Mouse (Mus musculus): ENCODE data around the gene Pakap. TPM values are rescaled to one million over a fixed set of nuclear protein-coding genes. Genes with fewer than 3 reads are reported as not detected.

The Pakap gene
- total RNA-seq, 2 experiments from 2014 or later, result not detected

GRCm38 (mm10) chr4:57751566-57751965 is 183.6 kb downstream of the Pakap start:
- no peak for ATAC-seq (ENCODE audit: poor library complexity, severe bottlenecking)

- ATAC-seq (ENCODE audit: poor library complexity, severe bottlenecking), result no peak
Observed at GRCm38 (mm10) chr4:57755085-57755484, 187.1 kb downstream of the Pakap start.

- ATAC-seq (ENCODE audit: poor library complexity, severe bottlenecking), result no peak
Observed at GRCm38 (mm10) chr4:57757997-57758396, 190.0 kb downstream of the Pakap start.

- no peak for ATAC-seq (ENCODE audit: poor library complexity, severe bottlenecking)
Observed at GRCm38 (mm10) chr4:57762424-57762823, 194.4 kb downstream of the Pakap start.

- no peak for ATAC-seq (ENCODE audit: poor library complexity, severe bottlenecking)
Observed at GRCm38 (mm10) chr4:57764392-57764791, 196.4 kb downstream of the Pakap start.

- ATAC-seq (ENCODE audit: poor library complexity, severe bottlenecking), result no peak
Observed at GRCm38 (mm10) chr4:57764926-57765325, 196.9 kb downstream of the Pakap start.

- no peak for ATAC-seq (ENCODE audit: poor library complexity, severe bottlenecking)
Observed at GRCm38 (mm10) chr4:57765806-57766205, 197.8 kb downstream of the Pakap start.

GRCm38 (mm10) chr4:57769007-57769406 is 201.0 kb downstream of the Pakap start:
- no peak for ATAC-seq (ENCODE audit: poor library complexity, severe bottlenecking)

GRCm38 (mm10) chr4:57770185-57770823 is 202.3 kb downstream of the Pakap start:
- no peak for ATAC-seq (ENCODE audit: poor library complexity, severe bottlenecking)

- no peak for ATAC-seq (ENCODE audit: poor library complexity, severe bottlenecking)
Observed at GRCm38 (mm10) chr4:57771558-57772219, 203.7 kb downstream of the Pakap start.

GRCm38 (mm10) chr4:57772851-57773510 is 205.0 kb downstream of the Pakap start:
- ATAC-seq (ENCODE audit: poor library complexity, severe bottlenecking), result no peak

- ATAC-seq (ENCODE audit: poor library complexity, severe bottlenecking), result no peak
Observed at GRCm38 (mm10) chr4:57774517-57774916, 206.5 kb downstream of the Pakap start.

GRCm38 (mm10) chr4:57775582-57775981 is 207.6 kb downstream of the Pakap start:
- ATAC-seq (ENCODE audit: poor library complexity, severe bottlenecking), result no peak

- ATAC-seq (ENCODE audit: poor library complexity, severe bottlenecking), result no peak
Observed at GRCm38 (mm10) chr4:57780403-57780802, 212.4 kb downstream of the Pakap start.

GRCm38 (mm10) chr4:57780833-57781641 is 213.1 kb downstream of the Pakap start:
- no peak for ATAC-seq (ENCODE audit: poor library complexity, severe bottlenecking)

- peak; percentile 49 for ATAC-seq (ENCODE audit: poor library complexity, severe bottlenecking)
Observed at GRCm38 (mm10) chr4:57781994-57782393, 214.0 kb downstream of the Pakap start.

GRCm38 (mm10) chr4:57782549-57783390 is 214.8 kb downstream of the Pakap start:
- no peak for ATAC-seq (ENCODE audit: poor library complexity, severe bottlenecking)

GRCm38 (mm10) chr4:57783391-57783770 is 215.4 kb downstream of the Pakap start:
- no peak for ATAC-seq (ENCODE audit: poor library complexity, severe bottlenecking)

- ATAC-seq (ENCODE audit: poor library complexity, severe bottlenecking), result no peak
Observed at GRCm38 (mm10) chr4:57783853-57784600, 216.0 kb downstream of the Pakap start.

GRCm38 (mm10) chr4:57788709-57789108 is 220.7 kb downstream of the Pakap start:
- ATAC-seq (ENCODE audit: poor library complexity, severe bottlenecking), result no peak
